Mouse (Mus musculus) liver, embryonic 14.5 days (tissue): ENCODE data around the gene Svopl.

Source experiments
- CTCF ChIP-seq: IDR thresholded peaks from 2 replicates; pipeline ENCODE4 v1.5.1; 2016; ENCODE audit warnings: antibody characterized with exemption, low read depth, control low read depth
- EP300 ChIP-seq: IDR thresholded peaks from 2 replicates; pipeline ENCODE4 v1.6.1; 2016; ENCODE audit warnings: antibody characterized with exemption, low read depth

GRCm38 (mm10) chr6:38064621-38065020, 17.8 kb upstream of the Svopl start:
- no peak for TF ChIP-seq EP300
- TF ChIP-seq CTCF: no peak
